Mouse (Mus musculus) left cerebral cortex, postnatal 25 days (tissue): ENCODE results near the gene Guca1b. TPM values are rescaled to one million over a fixed set of nuclear protein-coding genes. Genes with fewer than 3 reads are reported as not detected.
A peak's percentile ranks its signal among the peaks of the same experiment; 100 is the strongest.

Experiments used
- DNase-seq, 2 experiments: peaks; one replicate each; pipeline ENCODE4 v3.0.0; 2022; ENCODE audit warnings: low spot score in 2 of 2, mixed read lengths in 1 of 2
- intact Hi-C: fragments of 180-260 bp; cut with DNase I; formaldehyde crosslinking; loops from one replicate; pipeline ENCODE4 v1.15.1; 2025
- total RNA-seq, 2 experiments: library from RNA; stranded (reverse); gene quantifications; 2 replicates each; pipeline ENCODE4 v1.2.3; 2021

Guca1b gene
- 1 to 10 TPM; 1.3 TPM for total RNA-seq

GRCm38 (mm10) chr17:47385145-47385544 lies at the start of gene Guca1b:
Gene Guca1b, plus strand, starts transcription at chr17:47385393.
- intact Hi-C loops, result loop anchor here (5.0 kb wide), 1 partner anchor 97 kb away; no protein-coding TSS in a partner anchor
- no peak for DNase-seq

GRCm38 (mm10) chr17:47343121-47343520 lies 42.1 kb upstream of the Guca1b start:
- no peak for DNase-seq
- intact Hi-C loops, result no loop called here

DNA sequence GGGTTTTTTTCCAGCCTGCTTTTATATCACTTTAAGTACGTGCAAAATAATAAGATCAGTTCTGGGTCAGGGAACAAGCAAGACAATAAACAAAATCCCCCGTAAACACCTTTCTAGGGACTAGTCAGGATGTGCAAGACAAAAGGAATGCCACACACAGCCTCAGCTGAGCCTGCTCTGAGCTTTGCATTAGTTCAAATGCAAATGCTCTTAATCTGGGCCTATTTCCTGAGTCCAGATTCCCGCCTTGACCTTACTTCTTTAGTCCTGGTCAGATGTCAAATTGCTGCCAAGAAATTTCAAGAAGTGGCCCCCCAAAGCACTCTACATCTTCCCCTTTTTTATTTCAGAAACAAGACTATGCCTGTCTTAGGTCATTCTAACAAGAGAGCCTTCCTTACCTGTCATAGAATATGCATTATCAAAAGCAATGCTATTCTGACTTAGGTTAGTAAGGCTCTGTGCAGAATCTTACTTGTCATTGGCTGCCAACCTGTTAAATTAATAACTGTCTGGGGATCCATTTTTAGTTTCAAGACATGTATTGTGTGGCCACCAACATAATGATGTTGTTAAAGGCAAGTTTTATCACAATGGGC lies 35.4 kb upstream of the Guca1b start:
- no peak for DNase-seq
- intact Hi-C loops, result no loop called here

- intact Hi-C loops, result no loop called here
- DNase-seq, result peak in 1 of 2 experiments; percentile 34
Measured at GRCm38 (mm10) chr17:47359964-47360363, 25.2 kb upstream of the Guca1b start.

- intact Hi-C loops, result no loop called here
- DNase-seq, result peak in 1 of 2 experiments; percentile 38
Measured at GRCm38 (mm10) chr17:47361343-47361742, 23.9 kb upstream of the Guca1b start.

GRCm38 (mm10) chr17:47368401-47369086 lies 16.6 kb upstream of the Guca1b start, which contains the start of gene Mrps10:
Gene Mrps10, plus strand, starts transcription at chr17:47368887.
- DNase-seq, result peak; percentile 88 to 92
- intact Hi-C loops, result loop anchor here (2.0 kb wide), 1 partner anchor 330 kb away; no protein-coding TSS in a partner anchor

DNA sequence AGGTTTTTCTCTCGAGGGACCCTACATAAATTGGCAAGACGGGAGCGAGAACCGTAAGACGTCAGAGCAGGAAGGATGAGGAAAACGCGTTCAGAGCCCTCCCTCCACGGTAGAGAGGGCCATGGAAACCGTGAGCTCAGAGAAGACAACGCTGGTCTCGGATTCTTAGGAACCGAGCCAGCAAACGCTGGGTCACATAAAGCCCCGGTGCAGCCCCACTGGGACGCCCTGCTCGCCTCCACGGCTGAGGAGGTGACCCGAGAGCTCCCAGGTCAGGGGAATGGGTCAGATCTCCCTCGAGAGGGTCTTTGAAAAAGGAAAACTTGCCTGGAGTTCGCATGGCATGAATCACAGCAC lies 16.1 kb upstream of the Guca1b start:
- intact Hi-C loops, result loop anchor here (2.0 kb wide), 1 partner anchor 330 kb away; no protein-coding TSS in a partner anchor
- no peak for DNase-seq

GRCm38 (mm10) chr17:47371451-47371850 lies 13.7 kb upstream of the Guca1b start:
- peak; percentile 66 to 75 for DNase-seq
- intact Hi-C loops, result loop anchor here (5.0 kb wide), 1 partner anchor 321 kb away; the partner anchor contains the start of genes Gm21981 and Prickle4

GRCm38 (mm10) chr17:47373991-47374390 lies 11.2 kb upstream of the Guca1b start:
- DNase-seq, result no peak
- intact Hi-C loops, result loop anchor here (5.0 kb wide), 1 partner anchor 318 kb away; the partner anchor contains the start of genes Gm21981 and Prickle4

DNA sequence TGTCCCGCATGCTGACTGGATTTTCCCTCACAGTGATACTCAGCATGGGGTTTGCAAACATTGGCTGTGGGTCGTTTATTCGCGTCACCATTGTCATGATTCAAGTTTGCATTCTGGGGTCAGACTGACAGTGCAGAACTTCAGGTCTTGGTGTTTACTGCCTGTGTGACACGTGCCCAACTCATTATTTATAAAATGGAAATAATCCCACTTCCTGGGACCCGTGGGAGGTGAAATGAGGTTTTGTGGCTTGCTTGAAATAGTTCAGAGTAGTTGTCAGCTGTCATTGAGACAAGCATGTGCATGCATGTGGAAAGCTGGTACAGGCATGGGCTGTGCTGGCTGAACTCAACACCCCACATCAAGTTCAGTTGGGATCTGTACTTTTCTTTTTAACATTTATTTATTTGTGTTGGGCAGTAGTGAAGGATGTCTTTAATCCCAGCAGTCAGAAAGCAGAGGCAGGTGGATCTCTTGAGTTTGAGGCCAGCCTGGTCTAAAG lies 8.4 kb upstream of the Guca1b start:
- intact Hi-C loops, result no loop called here

DNA sequence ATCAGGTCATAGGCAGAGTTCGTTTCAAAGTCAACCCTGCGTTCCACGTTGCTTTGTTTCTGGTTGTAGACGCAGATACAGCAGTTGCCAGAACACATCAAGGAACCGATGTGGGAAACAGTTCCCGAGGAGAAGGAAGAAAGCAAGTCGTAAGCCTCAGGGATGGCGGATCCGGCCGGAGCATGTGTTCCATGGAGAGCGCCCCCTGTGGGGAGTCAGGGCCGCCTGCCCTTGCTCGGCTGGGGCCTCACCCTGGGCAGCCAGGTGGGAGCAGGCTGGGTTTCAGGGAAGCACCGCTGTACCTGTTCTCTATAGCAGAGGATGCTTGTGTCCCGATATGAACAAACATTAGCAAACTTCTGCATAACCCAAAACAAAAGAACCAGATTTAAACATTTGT lies 7.1 kb upstream of the Guca1b start:
- intact Hi-C loops, result no loop called here
- no peak for DNase-seq

More for the DNA sequence above, 8.4 kb upstream of the Guca1b start:
- no peak for DNase-seq

- no peak for DNase-seq
- intact Hi-C loops, result no loop called here
Measured at GRCm38 (mm10) chr17:47381917-47382316, 3.3 kb upstream of the Guca1b start.

- no peak for DNase-seq
- intact Hi-C loops, result no loop called here
Measured at GRCm38 (mm10) chr17:47383266-47383665, 1.9 kb upstream of the Guca1b start.

DNA sequence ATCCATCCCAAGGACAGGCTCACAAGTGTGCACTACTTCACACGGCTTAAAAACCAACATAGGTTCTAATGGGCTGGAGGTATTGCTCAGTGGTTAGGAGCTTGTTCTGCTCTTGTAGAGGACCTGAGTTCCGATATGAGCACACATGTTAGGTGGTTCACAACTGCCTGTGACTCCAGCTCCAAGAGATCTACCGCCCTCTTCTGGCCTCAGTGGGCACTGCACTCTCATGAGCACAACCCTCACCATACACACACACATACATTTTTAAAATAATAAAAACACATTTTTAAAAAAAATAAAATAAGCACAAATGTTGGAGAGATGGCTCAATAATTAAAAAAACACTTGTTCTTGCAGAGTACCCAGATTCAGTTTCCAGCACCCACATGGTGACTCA lies 1.1 kb upstream of the Guca1b start:
- no peak for DNase-seq
- intact Hi-C loops, result no loop called here

GRCm38 (mm10) chr17:47386649-47387048 lies 1.5 kb downstream of the Guca1b start:
- no peak for DNase-seq
- intact Hi-C loops, result loop anchor here (5.0 kb wide), 1 partner anchor 96 kb away; no protein-coding TSS in a partner anchor

GRCm38 (mm10) chr17:47394223-47394869 lies 9.2 kb downstream of the Guca1b start:
- no peak for DNase-seq
- intact Hi-C loops, result no loop called here

DNA sequence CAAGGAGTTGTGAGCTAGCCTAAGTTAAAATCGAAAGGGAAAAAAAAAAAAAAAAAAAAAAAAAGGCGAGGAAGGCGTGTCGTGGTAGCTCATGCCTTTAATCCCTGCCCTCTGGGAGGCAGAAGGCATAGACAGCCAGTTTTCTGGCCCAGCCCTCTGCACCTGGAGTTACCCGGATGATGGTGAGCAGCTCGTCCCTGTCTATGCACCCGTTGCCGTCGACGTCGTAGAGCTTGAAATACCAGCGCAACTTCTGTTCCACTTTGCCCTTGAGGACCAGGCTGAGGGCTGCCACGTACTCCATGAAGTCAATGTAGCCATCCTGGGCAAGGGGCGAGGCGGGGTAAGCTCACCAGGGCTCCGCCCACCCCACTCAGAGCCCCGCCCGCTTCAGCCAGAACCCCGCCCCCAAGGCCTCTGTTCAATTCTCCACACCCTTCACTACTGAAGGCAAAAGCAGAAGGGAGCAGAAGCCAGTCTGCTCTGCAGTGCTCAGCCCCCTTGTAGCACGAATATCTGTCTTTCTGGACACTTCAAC lies 10.3 kb downstream of the Guca1b start:
- intact Hi-C loops, result no loop called here
- DNase-seq, result peak in 1 of 2 experiments; percentile 5

- no peak for DNase-seq
Measured at GRCm38 (mm10) chr17:47399091-47399490, 13.9 kb downstream of the Guca1b start.

DNA sequence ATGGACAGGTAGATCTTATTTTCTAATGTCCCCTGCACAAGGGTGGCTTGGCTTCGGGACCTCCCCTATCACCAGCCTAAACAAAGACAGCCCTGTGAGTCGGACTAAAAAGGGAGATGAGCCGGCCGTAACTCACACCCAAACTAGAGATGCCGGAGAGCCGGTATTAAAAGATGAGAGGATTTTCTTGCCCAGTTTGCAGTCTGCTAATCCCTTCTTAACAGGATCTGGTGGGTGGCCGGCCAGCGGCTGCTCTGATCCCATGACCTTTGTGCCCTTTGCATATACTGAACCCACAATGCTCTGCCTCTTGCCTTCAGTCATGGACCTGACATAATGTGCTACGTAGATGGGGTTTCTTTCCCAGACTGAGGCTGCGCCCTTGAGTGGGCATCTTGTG lies 15.3 kb downstream of the Guca1b start, which contains the start of gene Guca1a:
TSS of gene Guca1a (minus strand) at position 134 of the 400 bp plus-strand sequence.
- no peak for DNase-seq
- intact Hi-C loops, result no loop called here

More at GRCm38 (mm10) chr17:47399091-47399490, 13.9 kb downstream of the Guca1b start:
- intact Hi-C loops, result no loop called here
